Mouse (Mus musculus): Measurements from ENCODE around the gene Colgalt1. TPM values are rescaled to one million over a fixed set of nuclear protein-coding genes. Genes with fewer than 3 reads are reported as not detected.

The Colgalt1 gene
- total and polyA plus RNA-seq, 3 experiments: 50.9 to 102 (median 59.0) TPM

DNA sequence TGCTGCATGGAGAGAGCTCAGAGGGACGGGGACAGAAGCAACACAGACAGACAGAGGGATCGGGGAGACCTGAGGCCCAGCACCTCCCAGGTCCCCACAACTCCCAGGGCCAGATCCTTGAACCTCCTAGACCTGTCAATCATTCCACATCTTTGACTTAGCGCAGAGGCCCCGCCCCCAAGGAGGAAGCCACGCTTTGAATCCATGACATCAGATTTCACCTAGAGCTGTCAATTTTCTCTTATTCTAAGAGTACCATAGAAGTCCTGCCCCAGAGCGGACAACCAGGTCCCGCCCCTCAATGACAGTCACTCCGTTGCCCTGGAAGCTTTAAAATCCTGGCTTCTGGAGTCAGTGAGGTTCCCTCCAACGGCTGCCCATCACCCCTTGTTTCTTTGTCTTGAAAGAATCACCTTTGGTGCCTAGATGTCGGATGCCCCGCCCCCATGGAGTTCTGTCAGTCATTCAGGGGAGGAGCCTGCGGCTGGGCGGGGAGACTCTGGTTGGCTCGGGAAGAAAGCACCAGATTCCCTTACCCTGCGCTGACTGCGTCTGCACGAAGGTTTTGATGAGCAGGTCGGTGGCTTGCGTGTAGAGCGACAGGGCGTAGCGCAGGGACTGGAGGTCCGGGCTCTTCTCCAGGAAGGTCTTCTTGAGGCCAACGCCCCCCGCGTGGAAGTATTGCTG, 23.3 kb downstream of the Colgalt1 start:
- H3K4me1 ChIP-seq (ENCODE audit: control insufficient read depth in 1 of 2, insufficient read depth in 2 of 2, low read length in 2 of 2): peaks cover 0 to 20% of the 10 kb centered on the region in 2 experiments; a peak in 1 of 4 replicates
- no peaks in the 10 kb centered on the region for H3K27me3 ChIP-seq (ENCODE audit: control insufficient read depth in 1 of 2, insufficient read depth in 2 of 2, low read length in 2 of 2)
- H3K9ac ChIP-seq (ENCODE audit: control insufficient read depth, low read depth, low read length, poor library complexity, severe bottlenecking): peak overlapping the region; percentile 50
- no peaks in the 10 kb centered on the region for H3K9me3 ChIP-seq (replicated peaks; ENCODE audit: insufficient read depth, low read length)
- no peak overlapping the region for H3K27ac ChIP-seq (ENCODE audit: control insufficient read depth, low read depth, low read length)
- H3K36me3 ChIP-seq (ENCODE audit: control insufficient read depth in 1 of 2, insufficient read depth in 2 of 2, low read length in 2 of 2): peaks cover 0 to 7% of the 10 kb centered on the region in 2 experiments; a peak in 2 of 4 replicates
- peak overlapping the region; percentile 53 to 83 for H3K4me3 ChIP-seq (ENCODE audit: control insufficient read depth in 1 of 2, insufficient read depth in 1 of 2, low read depth in 2 of 2, low read length in 2 of 2)
- peak; percentile 92 for DNase-seq (ENCODE audit: low read depth, low spot score)
- TF ChIP-seq KAT2A (conservative IDR thresholded peaks at IDR 0.05; ENCODE audit: low read depth, low read length) (no peak), TCF12 (IDR thresholded peaks at IDR 0.05; ENCODE audit: low read depth, low read length) (0 out of 2 replicates have a peak, but pooled peaks have one; percentile 4), GATA1 (IDR thresholded peaks at IDR 0.05; ENCODE audit: low read depth, low read length) (no peak), MYB (IDR thresholded peaks at IDR 0.05; ENCODE audit: low read depth, low read length) (no peak), MXI1 (IDR thresholded peaks at IDR 0.05; ENCODE audit: low read depth, low read length) (peak; percentile 72), POLR2A (IDR thresholded peaks at IDR 0.05; ENCODE audit: control insufficient read depth in 1 of 2, insufficient read depth in 1 of 2, low read depth in 1 of 2, low read length in 2 of 2, poor library complexity in 1 of 2) (0 out of 4 replicates have a peak, but pooled peaks of 1 of the 2 experiments have one; percentile 2), SMC3 (IDR thresholded peaks at IDR 0.05; ENCODE audit: low read depth, low read length) (0 out of 2 replicates have a peak, but pooled peaks have one; percentile 1), HCFC1 (IDR thresholded peaks at IDR 0.05; ENCODE audit: low read depth, low read length) (peak; percentile 32; the same call in 1 of the 2 replicates), MYC (IDR thresholded peaks at IDR 0.05; ENCODE audit: low read depth, low read length) (peak; percentile 63; the same call in 1 of the 2 replicates), EP300 (IDR thresholded peaks at IDR 0.05; ENCODE audit: low read depth in 1 of 2, low read length in 2 of 2) (no peak), NRF1 (IDR thresholded peaks at IDR 0.05; ENCODE audit: insufficient read depth, low read depth, low read length, poor library complexity, severe bottlenecking) (peak; percentile 43; the same call in 1 of the 2 replicates), SIN3A (IDR thresholded peaks at IDR 0.05; ENCODE audit: low read length) (peak; percentile 75), GABPA (IDR thresholded peaks at IDR 0.05; ENCODE audit: low read depth, low read length) (no peak), ZC3H11A (IDR thresholded peaks at IDR 0.05; ENCODE audit: low read depth, low read length) (no peak), ETS1 (IDR thresholded peaks at IDR 0.05; ENCODE audit: low read depth, low read length) (no peak), CHD1 (IDR thresholded peaks at IDR 0.05; ENCODE audit: low read depth, low read length) (no peak), NELFE (IDR thresholded peaks at IDR 0.05; ENCODE audit: low read depth, low read length) (no peak), ELF1 (IDR thresholded peaks at IDR 0.05; ENCODE audit: low read depth, low read length) (no peak), ZNF384 (IDR thresholded peaks at IDR 0.05; ENCODE audit: low read depth, low read length) (no peak), ZMIZ1 (IDR thresholded peaks at IDR 0.05; ENCODE audit: low read depth, low read length) (no peak), MAZ (IDR thresholded peaks at IDR 0.05; ENCODE audit: low read depth, low read length) (no peak; the same call in 1 of the 2 replicates), MAFK (IDR thresholded peaks at IDR 0.05; ENCODE audit: borderline replicate concordance, low read depth, low read length) (no peak)
- no peaks in the 10 kb centered on the region; the same call in 1 of the 2 replicates for H3K79me2 ChIP-seq (ENCODE audit: control insufficient read depth, insufficient read depth, low read length, poor library complexity)
